Mouse (Mus musculus) liver, embryonic 14.5 days (tissue): ENCODE data around the gene Ank2. TPM values are rescaled to one million over a fixed set of nuclear protein-coding genes. Genes with fewer than 3 reads are reported as not detected.

Experiments used
- ATAC-seq: fragments of 200-750 bp; cut with Nextera tagmentation; 2 replicates; pipeline ENCODE4 v1.8.0; 2017; ENCODE audit warnings: moderate number of reproducible peaks, mild to moderate bottlenecking, moderate library complexity; ENCODE audit not compliant: insufficient read depth
- DNase-seq, 3 experiments: peaks; one replicate each; pipeline ENCODE4 v3.0.0-alpha.2; 2012 to 2013; ENCODE audit warnings: low read depth in 3 of 3, low spot score in 3 of 3
- H3K27ac ChIP-seq: fragments of 300-500 bp; sonication (generic); 2 replicates; pipeline ENCODE4 v1.5.1; 2014; ENCODE audit warnings: moderate library complexity, mild to moderate bottlenecking, control low read depth, inconsistent platforms
- H3K27me3 ChIP-seq: fragments of 300-500 bp; sonication (generic); 2 replicates; pipeline ENCODE4 v1.6.1; 2014; ENCODE audit warnings: mild to moderate bottlenecking, low read length, moderate library complexity; ENCODE audit not compliant: control insufficient read depth, insufficient read depth
- H3K36me3 ChIP-seq: fragments of 300-500 bp; sonication (generic); replicated peaks from 2 replicates; pipeline ENCODE4 v1.6.1; 2014; ENCODE audit warnings: low read depth; ENCODE audit not compliant: control insufficient read depth, insufficient read depth
- H3K4me1 ChIP-seq, 2 experiments: fragments of 200-500 bp in 1 of 2; fragments of 300-500 bp in 1 of 2; sonication (generic) in 1 of 2; replicated peaks; 2 replicates each; pipeline ENCODE4 v1.6.1; 2012 to 2014; ENCODE audit warnings: antibody characterized with exemption in 1 of 2, inconsistent platforms in 1 of 2, low read length in 1 of 2; ENCODE audit not compliant: control insufficient read depth in 2 of 2, insufficient read depth in 2 of 2
- H3K4me2 ChIP-seq: fragments of 300-500 bp; sonication (generic); 2 replicates; pipeline ENCODE4 v1.6.1; 2014; ENCODE audit warnings: low read depth, mild to moderate bottlenecking, control low read depth, moderate library complexity
- H3K4me3 ChIP-seq, 2 experiments: fragments of 200-500 bp in 1 of 2; fragments of 300-500 bp in 1 of 2; sonication (generic) in 1 of 2; 2 replicates each; pipeline ENCODE4 v1.5.1; 2012 to 2014; ENCODE audit warnings: low read depth in 2 of 2, low read length in 2 of 2, mild to moderate bottlenecking in 2 of 2, control low read depth in 1 of 2, inconsistent platforms in 1 of 2, moderate library complexity in 1 of 2; ENCODE audit not compliant: insufficient read depth in 1 of 2
- H3K9ac ChIP-seq: fragments of 300-500 bp; sonication (generic); replicated peaks from 2 replicates; pipeline ENCODE4 v1.6.1; 2014; ENCODE audit warnings: mild to moderate bottlenecking, control low read depth, moderate library complexity
- H3K9me3 ChIP-seq: fragments of 300-500 bp; sonication (generic); 2 replicates; pipeline ENCODE4 v1.6.1; 2016; ENCODE audit warnings: low read length, mixed read lengths; ENCODE audit not compliant: control insufficient read depth
- CTCF ChIP-seq: IDR thresholded peaks from 2 replicates; pipeline ENCODE4 v1.5.1; 2016; ENCODE audit warnings: antibody characterized with exemption, low read depth, control low read depth
- EP300 ChIP-seq: IDR thresholded peaks from 2 replicates; pipeline ENCODE4 v1.6.1; 2016; ENCODE audit warnings: antibody characterized with exemption, low read depth
- WGBS: fragments of 180-500 bp; shearing (Covaris S2); extraction: QIAGEN DNeasy Blood & Tissue Kit; methylation state at CpG from one replicate; pipeline ENCODE4 v1.1.7; 2014; ENCODE audit not compliant: insufficient replicate concordance; 5-methylcytosine and 5-hydroxymethylcytosine counted together
- polyA plus RNA-seq, 2 experiments: library from polyadenylated mRNA; depleted of rRNA in 1 of 2; stranded (reverse) in 1 of 2; unstranded in 1 of 2; fragments of >200 nt; fragmentation: Nextera tagmentation in 1 of 2; extraction: Ambion mirVana in 1 of 2; gene quantifications; 2 replicates each; pipeline versions ENCODE4 v1.2.1 to v1.2.3; 2012 to 2014

The Ank2 gene
- polyA plus RNA-seq, 2 experiments = 4.8 to 5.2 TPM

- DNase-seq = no peak
- no peaks in the 10 kb centered on the region for H3K4me1 ChIP-seq
- 55% methylated on average over 4 of the region's 4 CpGs for WGBS
- no peak for ATAC-seq
- no peak overlapping the region for H3K27ac ChIP-seq
- no peak overlapping the region for H3K4me2 ChIP-seq
- no peak for TF ChIP-seq EP300
- no peak for TF ChIP-seq CTCF
- no peak overlapping the region for H3K9ac ChIP-seq
- no peaks in the 10 kb centered on the region for H3K36me3 ChIP-seq
- no peaks in the 10 kb centered on the region for H3K9me3 ChIP-seq
- no peak overlapping the region for H3K4me3 ChIP-seq
- no peaks in the 10 kb centered on the region for H3K27me3 ChIP-seq
These were observed 485.2 kb downstream of the Ank2 start for GRCm38 (mm10) chr3:127013976-127014375.

- no peak overlapping the region for H3K27ac ChIP-seq
- H3K27me3 ChIP-seq = no peaks in the 10 kb centered on the region
- H3K9ac ChIP-seq = no peak overlapping the region
- no peaks in the 10 kb centered on the region for H3K9me3 ChIP-seq
- DNase-seq = peak in 1 of 3 experiments; percentile 2
- peak; percentile 65 for TF ChIP-seq CTCF
- TF ChIP-seq EP300 = no peak
- WGBS = 42% methylated on average over 8 of the region's 8 CpGs
- ATAC-seq = no peak
- H3K4me1 ChIP-seq = no peaks in the 10 kb centered on the region
- no peaks in the 10 kb centered on the region for H3K36me3 ChIP-seq
- no peak overlapping the region for H3K4me3 ChIP-seq
- H3K4me2 ChIP-seq = no peak overlapping the region
These were observed 486.6 kb downstream of the Ank2 start for GRCm38 (mm10) chr3:127012525-127012924.

GRCm38 (mm10) chr3:127005898-127006673, 493.1 kb downstream of the Ank2 start:
- no peaks in the 10 kb centered on the region for H3K4me1 ChIP-seq
- no peaks in the 10 kb centered on the region for H3K36me3 ChIP-seq
- H3K9me3 ChIP-seq = no peaks in the 10 kb centered on the region
- WGBS = 60% methylated on average over 9 of the region's 9 CpGs
- ATAC-seq (peak; percentile 43; the same call in 1 of the 2 replicates), DNase-seq (no peak)
- TF ChIP-seq EP300 = no peak
- H3K4me2 ChIP-seq = no peak overlapping the region
- no peaks in the 10 kb centered on the region for H3K27me3 ChIP-seq
- no peak overlapping the region for H3K4me3 ChIP-seq
- no peak overlapping the region for H3K27ac ChIP-seq
- no peak overlapping the region for H3K9ac ChIP-seq

DNA sequence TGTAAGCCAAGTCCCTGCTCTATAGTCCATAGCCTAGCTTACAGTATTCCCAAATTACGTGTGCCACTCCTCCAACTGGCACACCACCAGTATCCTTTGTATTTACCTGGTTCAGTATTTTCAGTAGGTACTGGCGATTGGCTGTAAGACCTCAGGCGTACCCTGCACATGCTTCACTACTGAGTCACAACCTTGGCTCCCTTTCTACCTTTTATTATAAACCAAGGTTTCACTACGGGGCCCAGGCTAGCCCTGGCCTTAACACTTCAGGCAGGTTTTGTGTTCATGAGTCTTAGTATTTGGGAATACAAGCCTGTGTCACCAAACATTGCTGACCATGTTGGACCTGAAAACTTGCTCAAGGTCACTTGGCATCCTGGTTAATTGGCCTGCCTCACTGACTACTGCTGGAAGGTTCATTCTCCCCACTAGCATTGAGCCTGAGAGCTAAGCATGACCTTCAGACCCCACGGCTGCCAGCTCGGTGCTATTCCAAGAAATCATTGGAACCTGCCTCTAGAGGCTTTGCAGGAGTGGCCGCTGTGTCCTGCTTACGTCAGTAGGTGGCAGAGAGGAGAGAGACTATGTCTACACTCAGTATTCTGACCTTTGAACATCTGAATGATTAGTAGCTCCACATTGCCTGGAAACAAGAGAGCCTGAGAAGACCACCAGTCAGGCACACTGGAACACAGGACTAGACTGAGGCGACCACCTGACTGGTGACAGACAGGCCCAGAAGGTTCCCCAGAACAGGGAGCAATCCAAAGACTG, 494.1 kb downstream of the Ank2 start:
- H3K9me3 ChIP-seq = no peaks in the 10 kb centered on the region
- no peak overlapping the region for H3K9ac ChIP-seq
- DNase-seq (no peak), ATAC-seq (peak; percentile 56)
- H3K27me3 ChIP-seq = no peaks in the 10 kb centered on the region
- H3K27ac ChIP-seq = no peak overlapping the region
- H3K4me1 ChIP-seq = no peaks in the 10 kb centered on the region
- no peaks in the 10 kb centered on the region for H3K36me3 ChIP-seq
- H3K4me3 ChIP-seq = no peak overlapping the region
- no peak overlapping the region for H3K4me2 ChIP-seq
- TF ChIP-seq CTCF (no peak), EP300 (no peak)
- WGBS = 56% methylated on average over 9 of the region's 9 CpGs

DNA sequence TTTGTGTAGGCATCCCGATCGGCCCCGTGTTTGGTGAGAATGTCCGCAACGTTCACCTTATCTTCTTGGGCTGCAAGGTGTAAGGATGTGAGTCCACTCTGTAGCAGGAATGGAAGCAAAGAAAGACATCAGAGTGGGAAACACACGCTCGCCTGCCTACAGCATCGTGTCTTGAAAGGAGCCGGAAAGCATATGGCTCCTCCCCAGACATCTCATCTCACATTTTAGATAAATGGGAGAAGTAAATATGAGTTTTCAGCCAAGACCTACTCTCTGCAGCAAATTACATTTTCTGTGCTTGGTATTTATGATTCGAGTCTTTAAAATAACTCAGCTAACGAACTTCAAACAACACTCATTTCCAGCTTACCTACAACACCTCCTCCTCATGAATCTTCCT, 495.2 kb downstream of the Ank2 start:
- Histone ChIP-seq H3K9ac (no peak overlapping the region), H3K4me2 (no peak overlapping the region), H3K9me3 (no peaks in the 10 kb centered on the region), H3K27ac (no peak overlapping the region), H3K27me3 (no peaks in the 10 kb centered on the region), H3K4me1 (no peaks in the 10 kb centered on the region), H3K36me3 (no peaks in the 10 kb centered on the region), H3K4me3 (no peak overlapping the region)
- TF ChIP-seq EP300 (no peak), CTCF (no peak)
- WGBS = 75% methylated on average over 11 of the region's 11 CpGs
- DNase-seq (no peak), ATAC-seq (no peak)
